Mouse (Mus musculus): ENCODE results near the gene Cep57l1. TPM values are rescaled to one million over a fixed set of nuclear protein-coding genes. Genes with fewer than 3 reads are reported as not detected.
"Not testable (repeated sequence)": the region's sequence is repeated elsewhere in the genome, so short reads cannot be mapped to it uniquely, and the experiment has no call there.

The Cep57l1 gene
- polyA plus RNA-seq, 1 experiment from 2014 or later = 31.1 TPM

GRCm38 (mm10) chr10:41821171-41821570, 11.5 kb upstream of the Cep57l1 start:
- 84% methylated on average over 6 of the region's 6 CpGs for WGBS
- H3K4me3 ChIP-seq (ENCODE audit: low read depth, low read length) = no peak overlapping the region
- no peak overlapping the region for H3K9ac ChIP-seq (ENCODE audit: low read depth, low read length)
- no peaks in the 10 kb centered on the region for H3K9me3 ChIP-seq (ENCODE audit: control insufficient read depth, low read length)
- H3K4me1 ChIP-seq (replicated peaks; ENCODE audit: control insufficient read depth, insufficient read depth, low read length) = peaks cover 4% of the 10 kb centered on the region
- no peak for DNase-seq (ENCODE audit: low spot score)
- H3K4me2 ChIP-seq = no peak overlapping the region
- no peak for ATAC-seq (replicated peaks; ENCODE audit: low FRiP score)
- no peaks in the 10 kb centered on the region for H3K36me3 ChIP-seq (ENCODE audit: control insufficient read depth, insufficient read depth, low read length)
- H3K27me3 ChIP-seq (replicated peaks; ENCODE audit: control insufficient read depth, insufficient read depth, low read length) = no peaks in the 10 kb centered on the region
- no peak overlapping the region for H3K27ac ChIP-seq (ENCODE audit: low read depth, low read length)

DNA sequence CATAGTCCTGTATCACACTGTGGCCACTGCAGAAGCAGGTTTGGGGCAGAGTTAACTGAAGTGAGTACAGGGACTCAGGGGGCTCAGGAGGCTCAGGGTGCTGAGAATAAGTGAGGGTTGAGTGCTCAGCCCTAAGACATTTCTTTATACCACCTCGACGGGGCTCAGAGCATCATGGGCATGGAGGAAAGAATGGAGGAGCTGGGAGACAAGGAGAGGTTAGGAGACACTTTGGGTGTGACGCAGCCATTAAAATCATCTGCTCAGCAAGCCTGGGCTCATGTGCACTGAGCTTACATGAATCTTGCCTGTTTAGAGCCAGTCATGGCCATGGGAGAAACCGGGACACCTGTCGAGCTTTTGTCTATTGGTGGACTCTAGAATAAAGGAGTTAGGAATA, 10.7 kb upstream of the Cep57l1 start:
- Histone ChIP-seq H3K4me1 (replicated peaks; ENCODE audit: control insufficient read depth, insufficient read depth, low read length) (peaks cover 4% of the 10 kb centered on the region), H3K36me3 (ENCODE audit: control insufficient read depth, insufficient read depth, low read length) (no peaks in the 10 kb centered on the region), H3K4me2 (no peak overlapping the region), H3K27ac (ENCODE audit: low read depth, low read length) (no peak overlapping the region), H3K9ac (ENCODE audit: low read depth, low read length) (no peak overlapping the region), H3K27me3 (replicated peaks; ENCODE audit: control insufficient read depth, insufficient read depth, low read length) (no peaks in the 10 kb centered on the region), H3K4me3 (ENCODE audit: low read depth, low read length) (no peak overlapping the region), H3K9me3 (ENCODE audit: control insufficient read depth, low read length) (no peaks in the 10 kb centered on the region)
- 93% methylated on average over 5 of the region's 5 CpGs for WGBS
- ATAC-seq (replicated peaks; ENCODE audit: low FRiP score) (no peak), DNase-seq (ENCODE audit: low spot score) (no peak)

GRCm38 (mm10) chr10:41819307-41819706, 9.6 kb upstream of the Cep57l1 start:
- H3K36me3 ChIP-seq (ENCODE audit: control insufficient read depth, insufficient read depth, low read length) = no peaks in the 10 kb centered on the region
- ATAC-seq (replicated peaks; ENCODE audit: low FRiP score) (no peak), DNase-seq (ENCODE audit: low spot score) (no peak)
- no peaks in the 10 kb centered on the region for H3K9me3 ChIP-seq (ENCODE audit: control insufficient read depth, low read length)
- H3K4me1 ChIP-seq (replicated peaks; ENCODE audit: control insufficient read depth, insufficient read depth, low read length) = peaks cover 9% of the 10 kb centered on the region
- H3K4me3 ChIP-seq (ENCODE audit: low read depth, low read length) = no peak overlapping the region
- no peak overlapping the region for H3K27ac ChIP-seq (ENCODE audit: low read depth, low read length)
- H3K27me3 ChIP-seq (replicated peaks; ENCODE audit: control insufficient read depth, insufficient read depth, low read length) = no peaks in the 10 kb centered on the region
- H3K4me2 ChIP-seq = no peak overlapping the region
- H3K9ac ChIP-seq (ENCODE audit: low read depth, low read length) = no peak overlapping the region
- 85% methylated on average over 3 of the region's 3 CpGs for WGBS

DNA sequence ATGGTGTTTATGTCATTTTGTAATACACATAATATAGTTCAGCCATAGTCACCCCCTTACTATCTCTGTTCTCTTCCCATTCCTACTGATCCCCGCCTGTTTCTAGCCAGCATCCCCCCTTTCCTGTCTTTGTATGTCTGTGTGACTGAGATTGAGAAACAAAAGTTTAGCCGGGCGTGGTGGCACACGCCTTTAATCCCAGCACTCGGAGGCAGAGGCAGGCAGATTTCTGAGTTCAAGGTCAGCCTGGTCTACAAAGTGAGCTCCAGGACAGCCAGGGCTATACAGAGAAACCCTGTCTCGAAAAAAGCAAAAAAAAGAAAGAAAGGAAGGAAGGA, 9.0 kb upstream of the Cep57l1 start:
- H3K36me3 ChIP-seq (ENCODE audit: control insufficient read depth, insufficient read depth, low read length); H3K27ac ChIP-seq (ENCODE audit: low read depth, low read length); H3K4me3 ChIP-seq (ENCODE audit: low read depth, low read length); ATAC-seq (replicated peaks; ENCODE audit: low FRiP score); H3K9ac ChIP-seq (ENCODE audit: low read depth, low read length); H3K9me3 ChIP-seq (ENCODE audit: control insufficient read depth, low read length); DNase-seq (ENCODE audit: low spot score); H3K4me2 ChIP-seq; H3K27me3 ChIP-seq (replicated peaks; ENCODE audit: control insufficient read depth, insufficient read depth, low read length): not testable (repeated sequence)
- WGBS = 86% methylated on average over 6 of the region's 6 CpGs
- peaks cover 12% of the 10 kb centered on the region for H3K4me1 ChIP-seq (replicated peaks; ENCODE audit: control insufficient read depth, insufficient read depth, low read length)

GRCm38 (mm10) chr10:41818036-41818732, 8.5 kb upstream of the Cep57l1 start:
- Histone ChIP-seq H3K4me2 (no peak overlapping the region), H3K27ac (ENCODE audit: low read depth, low read length) (no peak overlapping the region), H3K9me3 (ENCODE audit: control insufficient read depth, low read length) (no peaks in the 10 kb centered on the region), H3K4me3 (ENCODE audit: low read depth, low read length) (no peak overlapping the region), H3K4me1 (replicated peaks; ENCODE audit: control insufficient read depth, insufficient read depth, low read length) (peaks cover 15% of the 10 kb centered on the region), H3K27me3 (replicated peaks; ENCODE audit: control insufficient read depth, insufficient read depth, low read length) (no peaks in the 10 kb centered on the region), H3K9ac (ENCODE audit: low read depth, low read length) (no peak overlapping the region), H3K36me3 (ENCODE audit: control insufficient read depth, insufficient read depth, low read length) (no peaks in the 10 kb centered on the region)
- WGBS = 85% methylated on average over 8 of the region's 8 CpGs
- DNase-seq (ENCODE audit: low spot score) (no peak), ATAC-seq (replicated peaks; ENCODE audit: low FRiP score) (no peak)

GRCm38 (mm10) chr10:41816516-41816915, 6.8 kb upstream of the Cep57l1 start:
- no peak overlapping the region for H3K4me3 ChIP-seq (ENCODE audit: low read depth, low read length)
- H3K9me3 ChIP-seq (ENCODE audit: control insufficient read depth, low read length) = no peaks in the 10 kb centered on the region
- no peak overlapping the region for H3K27ac ChIP-seq (ENCODE audit: low read depth, low read length)
- ATAC-seq (replicated peaks; ENCODE audit: low FRiP score) = no peak
- H3K4me1 ChIP-seq (replicated peaks; ENCODE audit: control insufficient read depth, insufficient read depth, low read length) = peaks cover 27% of the 10 kb centered on the region
- H3K4me2 ChIP-seq = no peak overlapping the region
- no peak overlapping the region for H3K9ac ChIP-seq (ENCODE audit: low read depth, low read length)
- no peaks in the 10 kb centered on the region for H3K27me3 ChIP-seq (replicated peaks; ENCODE audit: control insufficient read depth, insufficient read depth, low read length)
- no peak for DNase-seq (ENCODE audit: low spot score)
- H3K36me3 ChIP-seq (ENCODE audit: control insufficient read depth, insufficient read depth, low read length) = no peaks in the 10 kb centered on the region
- WGBS = 66% methylated on average over 5 of the region's 5 CpGs

- WGBS = 64% methylated on average over 6 of the region's 6 CpGs
- Histone ChIP-seq H3K9me3 (ENCODE audit: control insufficient read depth, low read length) (no peaks in the 10 kb centered on the region), H3K36me3 (ENCODE audit: control insufficient read depth, insufficient read depth, low read length) (no peaks in the 10 kb centered on the region), H3K4me3 (ENCODE audit: low read depth, low read length) (no peak overlapping the region), H3K4me2 (0 out of 2 replicates have a peak overlapping the region, but pooled peaks have one; percentile 4), H3K27me3 (replicated peaks; ENCODE audit: control insufficient read depth, insufficient read depth, low read length) (no peaks in the 10 kb centered on the region), H3K27ac (ENCODE audit: low read depth, low read length) (no peak overlapping the region), H3K4me1 (replicated peaks; ENCODE audit: control insufficient read depth, insufficient read depth, low read length) (peaks cover 27% of the 10 kb centered on the region), H3K9ac (ENCODE audit: low read depth, low read length) (no peak overlapping the region)
- no peak for ATAC-seq (replicated peaks; ENCODE audit: low FRiP score)
- DNase-seq (ENCODE audit: low spot score) = no peak
Measured at GRCm38 (mm10) chr10:41814305-41814853, 4.7 kb upstream of the Cep57l1 start.

GRCm38 (mm10) chr10:41812566-41812965, 2.9 kb upstream of the Cep57l1 start:
- Histone ChIP-seq H3K27me3 (replicated peaks; ENCODE audit: control insufficient read depth, insufficient read depth, low read length) (no peaks in the 10 kb centered on the region), H3K4me3 (ENCODE audit: low read depth, low read length) (peak overlapping the region; percentile 25), H3K9me3 (ENCODE audit: control insufficient read depth, low read length) (no peaks in the 10 kb centered on the region), H3K4me1 (replicated peaks; ENCODE audit: control insufficient read depth, insufficient read depth, low read length) (peaks cover 27% of the 10 kb centered on the region), H3K4me2 (peak overlapping the region; percentile 97), H3K36me3 (ENCODE audit: control insufficient read depth, insufficient read depth, low read length) (no peaks in the 10 kb centered on the region), H3K27ac (ENCODE audit: low read depth, low read length) (no peak overlapping the region), H3K9ac (ENCODE audit: low read depth, low read length) (no peak overlapping the region)
- ATAC-seq (replicated peaks; ENCODE audit: low FRiP score) = no peak
- no peak for DNase-seq (ENCODE audit: low spot score)
- 73% methylated on average over 6 of the region's 6 CpGs for WGBS

Measured in liver, embryonic 11.5 days (tissue).